Mouse (Mus musculus) left cerebral cortex, adult 18-20 months (tissue): ENCODE measurements around the gene Hist1h2ap. TPM values are rescaled to one million over a fixed set of nuclear protein-coding genes. Genes with fewer than 3 reads are reported as not detected.
"Not testable (repeated sequence)": the region's sequence is repeated elsewhere in the genome, so short reads cannot be mapped to it uniquely, and the experiment has no call there.

Source experiments
- DNase-seq, 2 experiments: peaks; one replicate each; pipeline ENCODE4 v3.0.0; 2021 to 2022; ENCODE audit warnings: low spot score in 2 of 2, mixed read lengths in 1 of 2
- microRNA-seq, 2 experiments: library from miRNA; unstranded; fragments of <30 nt; microRNA quantifications; one replicate each; pipeline ENCODE4 v1.2.0; 2021
- total RNA-seq, 2 experiments: library from RNA; stranded (reverse); gene quantifications; 2 replicates each; pipeline ENCODE4 v1.2.3; 2021

The Hist1h2ap gene
- total RNA-seq, 2 experiments from 2014 or later, result 27.2 to 27.7 TPM

DNA sequence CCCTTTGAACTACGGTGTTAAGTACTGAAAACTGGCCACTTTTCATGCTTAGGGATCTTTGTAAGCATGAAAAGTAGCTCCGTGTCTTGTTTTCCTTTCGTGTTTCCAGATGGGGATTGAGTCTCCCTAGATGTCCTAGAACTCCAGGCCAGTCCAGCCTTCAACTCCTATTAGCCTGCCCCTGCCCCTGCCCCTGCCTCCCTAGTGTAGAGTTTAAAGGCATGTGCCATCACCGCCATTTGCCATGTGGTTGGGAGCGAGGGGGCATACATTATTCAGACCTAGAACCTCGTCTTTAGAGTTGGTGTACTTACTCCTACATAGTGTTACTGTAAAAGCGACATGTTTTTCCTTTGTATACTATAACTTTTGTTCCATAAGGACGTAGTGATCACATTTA, 22.2 kb downstream of the Hist1h2ap start:
- DNase-seq, result not testable (repeated sequence)

DNA sequence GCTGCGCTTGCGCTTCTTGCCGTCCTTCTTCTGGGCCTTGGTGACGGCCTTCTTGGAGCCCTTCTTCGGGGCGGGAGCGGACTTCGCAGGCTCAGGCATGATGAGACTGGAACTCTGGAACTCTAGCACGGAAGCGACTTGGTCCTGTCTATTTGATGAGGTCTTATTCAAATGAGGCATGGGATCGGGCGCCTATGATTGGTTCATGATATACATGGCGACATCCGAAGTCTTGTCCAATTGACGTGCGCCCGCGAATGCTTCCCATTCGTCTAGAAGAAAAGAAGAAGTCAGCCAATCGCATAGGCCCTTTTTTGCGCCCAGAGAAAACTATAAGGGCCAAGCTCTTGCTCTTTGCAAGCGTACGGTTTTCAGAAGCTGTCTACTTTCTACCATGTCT, 23.2 kb downstream of the Hist1h2ap start, which contains the start of the genes Hist1h2bq and Hist1h2ao:
Gene Hist1h2bq, minus strand, starts transcription at position 125 of the 400 bp plus-strand sequence.
Gene Hist1h2ao, plus strand, starts transcription at position 393 of the 400 bp plus-strand sequence.
- DNase-seq, result not testable (repeated sequence)

DNA sequence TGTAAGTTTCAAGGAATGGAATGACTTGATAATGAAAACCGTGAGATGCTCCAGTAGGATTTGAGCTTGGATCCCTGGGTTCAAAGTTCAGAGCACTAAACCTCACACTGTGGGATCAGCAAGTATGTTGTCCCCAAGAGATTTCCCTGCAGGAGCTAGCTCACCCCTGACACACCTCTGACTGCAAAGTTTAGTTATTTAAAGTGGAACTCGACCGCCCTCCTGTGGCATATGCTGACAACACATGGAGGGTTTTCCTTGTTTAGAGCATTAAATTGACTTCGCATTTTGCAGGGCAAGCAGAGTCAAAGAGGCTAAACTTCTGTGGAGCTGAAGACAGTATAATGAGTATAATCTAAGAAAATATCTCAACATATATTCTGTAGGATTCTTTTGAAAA, 30.2 kb downstream of the Hist1h2ap start:
- not testable (repeated sequence) for DNase-seq

DNA sequence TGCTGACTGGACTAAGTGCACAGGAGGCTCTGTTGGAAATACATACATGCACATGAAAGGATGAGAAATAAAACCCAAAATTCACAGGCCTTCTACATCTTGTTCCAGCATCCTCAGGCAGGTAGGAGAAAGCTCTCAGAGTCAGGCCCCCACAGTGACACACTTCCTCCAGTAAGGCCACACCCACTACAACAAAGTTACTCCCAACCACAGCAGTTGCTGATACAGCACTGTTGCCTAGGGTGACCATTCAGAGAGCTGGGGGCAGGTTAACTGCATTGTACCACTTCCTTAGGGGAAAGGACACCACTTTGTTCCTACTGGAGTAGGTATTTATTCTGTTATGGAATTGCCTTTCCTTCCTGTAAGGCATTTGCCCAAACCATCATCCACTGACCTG, 36.1 kb downstream of the Hist1h2ap start:
- not testable (repeated sequence) for DNase-seq

DNA sequence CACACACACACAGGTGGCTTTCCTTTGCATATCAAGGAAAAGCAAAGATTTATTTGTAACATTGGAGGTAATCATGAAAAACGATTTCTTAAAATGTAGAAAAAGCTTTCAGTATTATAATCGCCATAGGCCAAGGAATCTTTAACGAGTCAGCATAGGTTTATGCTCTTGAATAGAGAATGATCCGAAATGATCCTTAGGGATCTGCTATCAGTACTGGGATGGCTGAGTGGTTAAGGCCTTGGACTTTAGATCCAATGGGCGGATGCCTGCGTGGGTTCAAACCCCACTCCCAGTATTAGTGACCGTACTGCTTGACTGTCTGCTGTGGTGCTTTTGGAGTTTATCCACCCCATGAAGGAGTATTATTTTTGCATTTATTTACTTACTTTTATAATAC, 37.7 kb downstream of the Hist1h2ap start:
- DNase-seq, result no peak

DNA sequence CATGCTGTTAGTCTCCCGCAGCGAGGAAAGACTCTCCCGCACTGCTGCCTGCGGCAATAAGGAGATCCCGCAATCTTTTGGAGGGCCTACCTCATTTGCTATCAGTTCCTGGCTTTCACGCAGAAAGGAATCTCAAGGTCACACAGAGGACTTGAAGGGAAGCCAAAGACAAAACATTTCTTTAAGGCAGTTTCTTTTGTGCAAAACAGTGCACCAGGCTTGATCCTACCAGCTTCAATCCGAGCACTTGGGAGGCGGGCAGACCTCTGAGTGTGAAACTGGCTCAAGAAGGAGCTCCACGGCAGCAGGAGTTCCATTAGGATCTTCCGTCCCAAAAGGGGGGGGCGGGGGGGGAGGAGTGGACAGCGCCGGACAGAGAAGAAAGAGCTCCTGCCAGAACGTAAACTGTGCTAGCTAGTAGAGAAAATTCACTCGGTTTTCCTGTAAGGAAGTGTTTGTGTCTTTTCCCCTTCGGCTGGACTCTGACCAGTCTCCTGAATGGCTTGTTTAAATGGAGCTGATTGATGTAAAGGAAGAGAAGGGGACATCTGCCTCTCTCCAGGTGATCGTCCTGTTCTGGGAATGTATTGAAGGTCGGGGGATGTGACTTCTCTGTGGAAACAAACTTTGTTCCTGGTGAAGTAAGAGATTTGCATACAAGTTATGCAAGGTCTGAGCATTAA, 42.6 kb downstream of the Hist1h2ap start:
- no peak for DNase-seq

DNA sequence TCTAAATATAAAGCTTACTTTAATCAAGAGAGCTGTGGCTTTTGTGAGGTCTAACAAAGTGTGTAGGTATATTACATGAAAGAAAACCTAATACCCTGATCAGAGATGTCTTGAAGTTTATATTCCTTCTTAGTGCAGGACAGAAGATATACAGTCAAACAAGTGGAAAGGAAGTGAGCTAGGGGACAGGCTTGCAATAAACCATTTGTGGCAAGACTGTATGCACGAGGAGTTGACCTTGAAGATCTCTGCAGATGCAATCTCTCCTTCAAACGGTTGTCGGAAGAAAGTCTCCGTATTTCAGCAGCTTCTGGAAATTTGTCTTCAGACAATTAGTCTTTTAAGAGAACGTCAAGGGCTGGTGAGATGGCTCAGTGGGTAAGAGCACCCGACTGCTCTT, 43.4 kb downstream of the Hist1h2ap start:
- no peak for DNase-seq

DNA sequence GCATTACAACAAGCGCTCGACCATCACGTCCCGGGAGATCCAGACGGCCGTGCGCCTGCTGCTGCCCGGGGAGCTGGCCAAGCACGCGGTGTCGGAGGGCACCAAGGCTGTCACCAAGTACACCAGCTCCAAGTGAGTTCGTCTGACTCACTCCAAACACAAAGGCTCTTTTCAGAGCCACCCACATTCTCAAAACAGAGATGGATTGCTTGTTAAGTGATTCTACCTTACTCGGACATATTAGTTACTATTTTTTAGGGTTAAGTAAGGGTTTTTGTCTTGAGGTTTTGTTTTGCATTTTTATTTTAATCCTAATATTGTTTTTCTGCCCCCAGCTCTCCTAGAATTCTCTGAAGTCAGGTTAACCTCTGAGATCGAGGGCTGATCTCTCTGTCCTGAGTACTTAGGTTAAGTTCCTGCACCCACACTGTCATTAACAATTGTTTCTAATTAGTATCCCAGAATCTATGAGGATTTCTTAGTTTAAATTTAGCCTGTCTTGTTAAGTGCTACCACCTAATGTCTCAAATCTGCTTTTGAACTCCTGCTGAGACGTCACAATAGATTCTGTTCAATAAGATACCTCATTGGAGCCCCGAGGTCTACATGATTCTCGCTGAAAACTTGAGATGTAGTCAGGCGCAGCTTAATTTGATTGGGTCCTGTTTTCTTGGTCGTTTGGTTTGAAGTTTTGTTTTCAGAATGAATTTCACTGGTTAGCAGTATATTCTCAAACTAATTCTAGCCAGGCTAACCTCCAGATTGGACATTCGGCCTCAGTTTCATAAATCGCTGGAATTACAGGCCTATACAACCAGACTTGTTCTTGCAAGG, 45.3 kb downstream of the Hist1h2ap start:
- DNase-seq, result no peak

DNA sequence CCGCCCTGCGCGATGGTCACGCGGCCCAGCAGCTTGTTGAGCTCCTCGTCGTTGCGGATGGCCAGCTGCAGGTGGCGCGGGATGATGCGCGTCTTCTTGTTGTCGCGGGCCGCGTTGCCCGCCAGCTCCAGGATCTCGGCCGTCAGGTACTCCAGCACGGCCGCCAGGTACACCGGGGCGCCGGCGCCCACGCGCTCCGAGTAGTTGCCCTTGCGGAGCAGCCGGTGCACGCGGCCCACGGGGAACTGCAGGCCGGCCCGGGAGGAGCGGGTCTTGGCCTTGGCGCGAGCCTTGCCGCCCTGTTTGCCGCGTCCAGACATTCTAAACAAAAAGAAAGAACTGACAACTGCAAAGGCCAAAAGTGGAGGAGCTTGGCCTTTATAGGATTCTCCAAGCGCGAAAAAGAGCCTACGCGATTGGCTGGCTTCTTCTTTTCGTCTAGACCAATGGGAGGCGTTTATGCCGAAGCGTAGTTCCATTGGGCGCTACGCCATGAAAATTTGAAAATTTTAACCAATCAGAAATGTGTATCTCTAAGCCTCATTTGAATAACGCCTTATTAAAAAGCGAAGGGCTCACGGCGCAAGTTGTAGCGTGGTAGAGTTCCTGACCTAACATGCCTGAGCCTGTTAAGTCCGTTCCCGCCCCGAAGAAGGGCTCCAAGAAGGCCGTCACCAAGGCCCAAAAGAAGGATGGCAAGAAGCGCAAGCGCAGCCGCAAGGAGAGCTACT, 46.2 kb downstream of the Hist1h2ap start, which contains the start of the genes Hist1h2an and Hist1h2bp:
Gene Hist1h2an, minus strand, starts transcription at position 320 of the 731 bp plus-strand sequence.
Gene Hist1h2bp, plus strand, starts transcription at position 563 of the 731 bp plus-strand sequence.
- peak; percentile 80 to 85 for DNase-seq

DNA sequence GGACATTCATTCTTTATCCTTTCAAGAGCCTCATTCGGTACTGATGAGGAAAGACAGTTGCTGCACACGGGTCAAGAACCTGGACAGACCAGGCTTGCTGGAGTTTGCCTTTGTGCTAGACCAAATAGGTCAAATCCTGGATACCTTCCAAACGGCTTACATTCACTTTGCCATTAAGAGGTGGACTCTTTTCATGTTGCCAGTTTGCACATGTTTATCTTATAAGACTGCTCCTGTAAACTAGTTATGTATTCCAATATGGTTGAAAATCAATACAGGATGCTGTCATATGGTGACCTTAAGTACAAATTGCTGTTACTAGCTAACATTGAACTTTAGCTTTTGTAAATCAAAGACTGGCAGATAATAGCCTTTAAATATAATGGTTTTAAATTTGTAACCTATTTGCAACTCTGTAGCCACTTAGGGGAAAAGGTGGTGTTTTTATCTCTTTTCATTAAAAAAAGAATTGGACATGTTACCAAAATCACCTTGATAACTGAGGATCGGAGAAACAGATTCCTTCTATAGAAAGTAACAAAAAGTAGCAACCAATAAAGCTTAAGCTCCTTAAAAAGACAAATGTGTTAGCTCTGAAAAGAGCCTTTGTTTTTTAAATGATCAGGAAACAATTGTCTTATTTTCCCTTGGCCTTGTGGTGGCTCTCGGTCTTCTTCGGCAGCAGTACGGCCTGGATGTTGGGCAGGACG, 47.0 kb downstream of the Hist1h2ap start:
- no peak for DNase-seq

DNA sequence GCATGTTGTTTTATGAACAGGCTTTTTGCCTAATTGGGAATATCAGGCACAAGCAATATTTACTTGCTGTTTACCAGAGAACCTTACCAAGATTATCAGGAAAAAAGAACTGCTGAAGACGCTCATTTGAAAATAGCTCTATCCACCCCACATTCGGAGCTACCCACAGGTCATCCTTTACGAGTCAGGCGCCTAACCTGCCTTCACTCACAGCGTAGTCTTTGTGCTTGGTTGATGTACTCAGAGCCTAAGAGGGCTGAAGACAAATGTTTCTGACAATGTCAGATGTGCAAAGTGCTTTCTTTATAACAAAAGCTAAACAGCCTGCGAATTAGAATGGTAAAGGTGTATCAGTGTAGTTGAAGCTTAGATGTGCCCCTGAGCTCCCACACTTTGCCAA, 49.0 kb downstream of the Hist1h2ap start:
- no peak for DNase-seq

DNA sequence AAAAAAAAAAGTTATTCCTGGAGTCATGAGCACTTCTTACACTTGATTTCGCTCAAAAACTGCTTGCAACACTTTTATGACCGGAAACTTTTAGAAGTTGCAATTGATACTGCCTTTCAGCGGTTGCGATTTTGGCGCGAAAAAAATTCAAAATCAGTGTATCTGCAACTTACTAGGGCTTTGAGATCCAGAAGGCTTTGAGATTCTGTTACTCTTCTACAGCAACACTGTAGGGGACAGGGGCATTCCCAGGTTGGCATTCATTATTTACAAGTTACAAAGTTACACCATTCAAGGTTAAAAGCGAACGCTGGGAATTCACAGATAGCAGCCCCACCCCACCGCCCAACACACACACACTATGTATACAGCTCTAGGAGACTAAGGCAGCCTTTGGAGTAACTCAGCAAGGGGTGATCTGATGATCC, 49.6 kb downstream of the Hist1h2ap start:
- no peak for DNase-seq

DNA sequence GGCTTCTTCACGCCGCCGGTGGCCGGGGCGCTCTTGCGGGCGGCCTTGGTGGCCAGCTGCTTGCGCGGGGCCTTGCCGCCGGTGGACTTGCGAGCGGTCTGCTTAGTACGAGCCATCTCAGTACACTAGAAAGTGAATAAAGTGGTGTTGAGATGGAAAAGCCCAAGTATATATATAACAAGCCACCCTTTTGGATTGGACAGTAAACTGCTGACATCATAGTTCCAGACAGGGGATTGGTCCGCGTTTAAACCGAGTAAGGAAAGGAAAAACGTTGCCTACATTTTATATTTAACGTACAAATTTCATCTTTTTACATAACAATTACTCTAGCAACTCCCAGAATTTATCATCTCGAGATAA, 50.1 kb downstream of the Hist1h2ap start, which contains the start of gene Hist1h3i:
Gene Hist1h3i, minus strand, starts transcription at position 116 of the 363 bp plus-strand sequence.
- DNase-seq, result peak; percentile 60 to 62

Small RNAs within 50 kb of the gene (microRNA-seq; reads per million reads assigned to microRNA genes)
- 0 reads per million in 2 experiments for gene Gm19658
- 0 reads per million in 2 experiments for gene Gm44346
- 0 reads per million in 2 experiments for gene Gm44466

Other genes with a start within 250 kb of the Hist1h2ap start
- not detected for gene Olfr1362, start 219.5 kb downstream of the Hist1h2ap start, total RNA-seq
- gene Olfr11, start 191.0 kb downstream of the Hist1h2ap start, total RNA-seq, result not detected
- not detected for gene Olfr1361, start 170.1 kb downstream of the Hist1h2ap start, total RNA-seq
- not detected for gene Olfr1360, start 156.1 kb downstream of the Hist1h2ap start, total RNA-seq
- gene Olfr1359, start 135.4 kb downstream of the Hist1h2ap start, total RNA-seq, result not detected
- gene Hist1h2bl, start 117.4 kb downstream of the Hist1h2ap start, total RNA-seq, result 10 to 100 TPM; 20.0 to 20.4 TPM
- 10 to 100 TPM; 20.3 to 34.8 TPM for gene Hist1h2ai, start 117.1 kb downstream of the Hist1h2ap start, total RNA-seq
- gene Hist1h3h, start 115.8 kb downstream of the Hist1h2ap start, total RNA-seq, result 10 to 100 TPM; 57.9 to 62.6 TPM
- gene Hist1h2bm, start 111.5 kb downstream of the Hist1h2ap start, total RNA-seq, result 1 to 10 TPM; 2.7 to 2.9 TPM
- gene Hist1h4j, start 98.4 kb downstream of the Hist1h2ap start, total RNA-seq, result 10 to 100 TPM; 21.0 to 22.9 TPM
- 100 to 1,000 TPM; 420 to 436 TPM for gene Hist1h4k, start 83.0 kb downstream of the Hist1h2ap start, total RNA-seq
- gene Hist1h2ak, start 79.7 kb downstream of the Hist1h2ap start, total RNA-seq, result 10 to 100 TPM; 10.2 to 19.7 TPM
- gene Hist1h2bn, start 79.4 kb downstream of the Hist1h2ap start, total RNA-seq, result 1 to 10 TPM; 6.3 to 9.2 TPM
- 1 to 10 TPM; 8.4 to 9.0 TPM for gene Hist1h1b, start 52.9 kb downstream of the Hist1h2ap start, total RNA-seq
- 10 to 100 TPM; 65.2 to 77.9 TPM for gene Hist1h3i, start 50.1 kb downstream of the Hist1h2ap start, total RNA-seq
- gene Hist1h2an, start 46.3 kb downstream of the Hist1h2ap start, total RNA-seq, result 1 to 10 TPM; 1.1 to 2.8 TPM
- gene Hist1h2bp, start 46.0 kb downstream of the Hist1h2ap start, total RNA-seq, result 1 to 10 TPM; 4.1 to 7.0 TPM
- gene Hist1h2bq, start 23.3 kb downstream of the Hist1h2ap start, total RNA-seq, result 10 to 100 TPM; 23.2 to 34.4 TPM
- gene Hist1h2ao, start 23.0 kb downstream of the Hist1h2ap start, total RNA-seq, result 1 to 10 TPM in 1 of 2 experiments, not detected in 1; 6.2 TPM
- 100 to 1,000 TPM; 252 to 307 TPM for gene Hist1h4m, start 21.8 kb downstream of the Hist1h2ap start, total RNA-seq
- 10 to 100 TPM; 48.9 to 61.1 TPM for gene Hist1h4n, start 1.3 kb downstream of the Hist1h2ap start, total RNA-seq
- gene Hist1h2br, start 236 bp upstream of the Hist1h2ap start, total RNA-seq, result 10 to 100 TPM; 22.9 to 33.6 TPM
- gene Zfp184, start 111.6 kb upstream of the Hist1h2ap start, total RNA-seq, result 1 to 10 TPM; 3.0 to 3.8 TPM
- gene Pom121l2, start 147.7 kb upstream of the Hist1h2ap start, total RNA-seq, result not detected
- 1 to 10 TPM in 1 of 2 experiments, under 1 TPM in 1; 0.35 to 1.2 TPM for gene Prss16, start 176.2 kb upstream of the Hist1h2ap start, total RNA-seq
- 10 to 100 TPM; 24.4 to 38.7 TPM for gene Hist1h2ah, start 202.1 kb upstream of the Hist1h2ap start, total RNA-seq
- gene Hist1h2bk, start 202.4 kb upstream of the Hist1h2ap start, total RNA-seq, result 10 to 100 TPM; 14.5 to 16.1 TPM
- 10 to 100 TPM; 71.8 to 81.6 TPM for gene Hist1h4i, start 207.9 kb upstream of the Hist1h2ap start, total RNA-seq
- 10 to 100 TPM in 1 of 2 experiments, 1 to 10 TPM in 1; 7.5 to 13.7 TPM for gene Hist1h2ag, start 209.4 kb upstream of the Hist1h2ap start, total RNA-seq
- gene Hist1h2bj, start 209.7 kb upstream of the Hist1h2ap start, total RNA-seq, result 10 to 100 TPM in 1 of 2 experiments, 1 to 10 TPM in 1; 9.3 to 11.7 TPM